9 mouse cellular contexts compared by ENCODE assay signal in genomic region chr2:178175286-178175931, GRCm38 (mm10). TPM values are rescaled to one million over a fixed set of nuclear protein-coding genes. Genes with fewer than 3 reads are reported as not detected.
DNase-seq lines count a peak whose midpoint lies in the region; ATAC-seq and TF ChIP-seq lines count a peak whose summit lies in the region.
"Had no signal": no experiment of that assay in that cellular context is flagged by ENCODE, and none has a peak within 500 bp of the region (broad histone marks: within the 10 kb centered on the region; RNA-seq: fewer than 3 reads in every experiment).

No protein-coding gene starts in this region.

- TF ChIP-seq CTCF in stomach, postnatal 0 days (IDR thresholded peaks at IDR 0.05; ENCODE audit: low read depth): no peak

- H3K4me3 ChIP-seq in megakaryocyte, embryonic 14.5 days (replicated peaks): peak overlapping the region; percentile 48
- H3K4me3 ChIP-seq in stomach, postnatal 0 days (ENCODE audit: low read depth, low read length): no peak overlapping the region

- no peak overlapping the region for H3K9ac ChIP-seq in stomach, postnatal 0 days (ENCODE audit: low read length)

- H3K9me3 ChIP-seq in megakaryocyte, embryonic 14.5 days: no peaks in the 10 kb centered on the region
- no peaks in the 10 kb centered on the region for H3K9me3 ChIP-seq in stomach, postnatal 0 days (ENCODE audit: control insufficient read depth, low read length)

- WGBS in stomach, postnatal 0 days: 33% methylated on average over 16 of the region's 16 CpGs

- no peak for TF ChIP-seq EP300 in stomach, postnatal 0 days (optimal IDR thresholded peaks at IDR 0.05)

- peak overlapping the region; percentile 27; the same call in 1 of the 2 replicates for H3K4me2 ChIP-seq in stomach, postnatal 0 days (replicated peaks; ENCODE audit: low read depth)

- H3K36me3 ChIP-seq in megakaryocyte, embryonic 14.5 days (replicated peaks; ENCODE audit: low read length): no peaks in the 10 kb centered on the region
- no peaks in the 10 kb centered on the region for H3K36me3 ChIP-seq in stomach, postnatal 0 days (ENCODE audit: control insufficient read depth, insufficient read depth, low read length)

- ATAC-seq in cerebellum, adult (ENCODE audit: insufficient number of reproducible peaks, low FRiP score, low TSS enrichment): 0 out of 2 replicates have a peak, but pooled peaks have one; percentile 6
- no peak for ATAC-seq in megakaryocyte, adult 5-6 weeks (ENCODE audit: poor library complexity, severe bottlenecking)
- no peak for ATAC-seq in stomach, postnatal 0 days (ENCODE audit: low FRiP score, low TSS enrichment)

- DNase-seq in cerebellum, postnatal 36 days: no peak
- peak; percentile 69 for DNase-seq in mesoderm, embryonic 11.5 days (ENCODE audit: low read depth, low spot score)
- DNase-seq in stomach, postnatal 0 days (ENCODE audit: low spot score): no peak
- DNase-seq in spleen, postnatal 14 days (ENCODE audit: low spot score in 2 of 2): no peak
- DNase-seq in adrenal gland, postnatal 10 days: no peak

- peaks cover 26% of the 10 kb centered on the region for H3K4me1 ChIP-seq in megakaryocyte, embryonic 14.5 days
- H3K4me1 ChIP-seq in stomach, postnatal 0 days (replicated peaks; ENCODE audit: control insufficient read depth, insufficient read depth): no peaks in the 10 kb centered on the region

- H3K27ac ChIP-seq in stomach, postnatal 0 days (replicated peaks): no peak overlapping the region
- H3K27ac ChIP-seq: macrophage had no signal

- peaks cover 16% of the 10 kb centered on the region for H3K27me3 ChIP-seq in megakaryocyte, embryonic 14.5 days (replicated peaks)
- no peaks in the 10 kb centered on the region for H3K27me3 ChIP-seq in stomach, postnatal 0 days (ENCODE audit: control insufficient read depth, insufficient read depth, low read length)

RNA-seq across cellular contexts. Expression of gene Phactr3, which starts 56.6 kb away (rescaled TPM):
- 1.2 and 2.3 TPM in 2 replicates for polyA plus RNA-seq in megakaryocyte, embryonic 14.5 days (2012; ENCODE audit: insufficient read depth, low replicate concordance)
- 1.5 TPM in 1 of 2 replicates, not detected in the other for total RNA-seq in megakaryocyte, adult 5-6 weeks (2015)
- total RNA-seq in megakaryocyte, adult 5-6 weeks (2017): not detected in 2 replicates
- 1.7 and 2.8 TPM in 2 replicates for polyA plus RNA-seq in stomach, postnatal 0 days (2015; fragmentation: Nextera tagmentation; extraction: Ambion mirVana)
- total RNA-seq in adrenal gland, postnatal 10 days (2021): 1 to 10 TPM; 3.1 to 3.3 TPM
- polyA plus RNA-seq: macrophage had no signal
